Mouse (Mus musculus) G1E (cell line): ENCODE data around the gene Cacna2d2.

ENCODE experiments used
- CTCF ChIP-seq: IDR thresholded peaks from 2 replicates; pipeline ENCODE4 v1.5.1; 2012; ENCODE audit warnings: low read depth, low read length, inconsistent platforms, mixed read lengths
- POLR2AphosphoS5 ChIP-seq: IDR thresholded peaks from 2 replicates; pipeline ENCODE4 v1.6.1; 2012; ENCODE audit warnings: low read depth, low read length, inconsistent platforms; ENCODE audit not compliant: insufficient replicate concordance

GRCm38 (mm10) chr9:107464130-107464529 is 64.7 kb downstream of the Cacna2d2 start:
- no peak for TF ChIP-seq CTCF
- TF ChIP-seq POLR2AphosphoS5, result no peak
